Mouse (Mus musculus) CD4-positive naive resting alpha-beta T cell, adult 57 days (primary cell): ENCODE measurements around the gene Hspb3. TPM values are rescaled to one million over a fixed set of nuclear protein-coding genes. Genes with fewer than 3 reads are reported as not detected.

ENCODE experiments used
- total RNA-seq: library from RNA; stranded (reverse); gene quantifications from one replicate; pipeline ENCODE4 v1.2.4, GENCODE M21; 2023

Hspb3 gene
- total RNA-seq: not detected

GRCm38 (mm10) chr13:113663151-113663779 is at the start of gene Hspb3:
Hspb3 (minus strand) TSS chr13:113663676.

DNA sequence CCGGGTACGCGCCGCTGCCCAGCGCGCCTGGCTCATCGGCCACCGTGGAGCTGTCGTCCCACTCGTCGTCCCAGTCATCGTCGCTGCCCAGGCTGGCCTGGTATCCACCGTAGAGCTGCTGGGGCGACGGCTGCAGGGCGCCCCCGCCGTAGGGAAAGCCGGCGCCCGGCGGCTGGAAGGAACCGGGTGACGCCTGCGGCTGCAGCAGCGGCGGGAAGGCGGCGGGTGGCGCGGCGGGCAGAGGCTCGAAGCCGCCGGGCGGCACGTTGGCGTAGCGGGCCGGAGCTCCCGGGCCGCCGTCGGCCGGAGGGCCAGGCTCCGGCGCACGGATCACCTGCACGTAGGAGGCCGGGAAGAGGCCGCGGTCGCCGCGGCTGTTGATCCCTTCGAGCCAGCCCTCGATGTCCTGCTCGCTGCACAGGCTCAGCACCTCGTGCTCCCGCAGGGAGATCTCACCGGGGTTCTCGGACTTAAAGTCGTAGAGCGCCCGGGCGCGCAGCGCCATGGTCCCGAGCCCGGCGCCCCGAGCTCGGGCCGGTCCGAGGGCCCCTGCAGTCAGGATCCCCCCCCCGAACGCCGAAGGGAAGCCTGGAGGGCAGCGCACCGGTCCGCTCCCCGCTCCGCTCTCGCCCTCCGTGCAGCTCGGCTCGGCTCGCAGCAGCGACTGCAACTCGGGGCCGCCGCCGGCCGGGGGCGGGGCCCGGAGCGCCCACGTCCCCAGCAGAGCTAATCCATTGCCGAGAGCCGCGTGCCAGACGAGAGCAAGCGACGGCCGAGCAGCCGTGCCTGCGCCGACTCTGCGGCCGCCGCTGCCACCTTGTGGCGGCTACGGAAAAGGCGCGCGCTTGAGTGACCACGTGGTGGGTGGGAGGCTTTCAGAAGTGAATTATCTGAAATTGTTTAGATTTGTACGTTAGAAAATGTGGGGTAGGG is 45.3 kb downstream of the Hspb3 start, which contains the start of gene Snx18:
Gene Snx18 (minus strand): TSS at position 674 of the 933 bp plus-strand sequence.

Other genes starting within 250 kb of the Hspb3 start
- gene Snx18, start 45.1 kb downstream of the Hspb3 start, total RNA-seq: 41.8 TPM
- 11.5 TPM for gene Arl15, start 130.8 kb upstream of the Hspb3 start, total RNA-seq